Mouse (Mus musculus): ENCODE measurements at regions not wholly inside any gene's neighbourhood (a gene's known extent, or its start where the extent isn't known, plus 50 kb on each side); places are given as distances from the start of the nearest gene placed in this dataset.

GRCm38 (mm10) chr10:96787572-96787946, 170.8 kb downstream of the Btg1 start:
- peak; percentile 16 for DNase-seq

GRCm38 (mm10) chr10:96788352-96789016, 171.7 kb downstream of the Btg1 start:
- DNase-seq = no peak

GRCm38 (mm10) chr10:96797116-96797515, 180.3 kb downstream of the Btg1 start:
- DNase-seq = no peak

DNA sequence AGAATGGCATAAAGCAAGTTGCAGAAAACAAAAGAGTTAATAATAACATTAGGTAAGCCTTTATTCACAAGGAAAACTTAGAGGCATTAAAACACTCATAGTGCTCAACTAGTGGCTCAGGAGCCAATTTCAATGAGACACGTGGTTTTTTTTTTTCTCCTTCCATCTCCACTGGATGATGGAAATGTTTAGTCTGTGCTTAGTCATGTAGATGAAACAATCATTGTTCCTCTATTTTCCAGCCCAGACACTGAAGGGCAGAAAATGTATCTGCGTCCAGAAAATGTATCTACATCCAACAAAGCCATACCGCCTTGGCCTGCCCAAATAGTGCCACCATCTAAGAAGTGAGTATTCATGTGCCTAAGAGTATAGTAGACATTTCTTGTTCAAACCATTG, 184.0 kb downstream of the Btg1 start:
- DNase-seq = no peak

DNA sequence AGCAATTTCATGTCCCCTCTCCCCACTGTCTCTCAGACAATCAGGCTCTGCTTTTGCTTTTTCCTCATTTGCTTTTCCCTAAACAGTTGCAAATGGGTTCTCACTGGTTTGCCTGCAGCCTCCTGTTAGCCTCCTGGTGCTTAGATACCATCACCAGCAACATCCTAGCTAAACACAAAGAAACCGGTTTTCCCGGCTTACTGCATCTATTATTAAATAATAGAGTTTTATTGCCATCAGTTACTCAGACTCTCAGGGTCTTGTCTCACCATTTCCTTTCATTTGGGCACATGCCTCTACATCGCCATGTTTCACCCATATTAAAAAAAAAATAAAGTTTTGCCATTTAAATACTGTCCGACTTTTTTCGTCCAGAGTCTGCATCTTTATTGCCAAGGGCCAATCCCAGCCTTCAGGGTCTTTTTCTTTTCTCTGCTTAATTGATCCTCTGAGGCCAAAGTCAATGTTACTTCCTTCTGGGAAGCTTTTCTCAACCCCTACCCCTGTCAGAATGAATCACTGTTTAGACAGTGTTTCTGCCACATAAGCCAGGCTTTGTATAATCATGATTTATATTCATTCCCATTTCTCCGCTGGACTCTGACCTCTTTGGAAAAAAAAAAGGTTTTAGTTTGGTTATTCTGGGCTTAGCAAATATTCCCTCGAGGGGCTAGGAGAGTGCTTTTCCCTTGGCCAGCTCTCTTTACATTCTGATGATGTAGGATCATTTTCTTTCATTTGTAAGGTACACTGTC, 187.4 kb downstream of the Btg1 start:
- no peak for DNase-seq

DNA sequence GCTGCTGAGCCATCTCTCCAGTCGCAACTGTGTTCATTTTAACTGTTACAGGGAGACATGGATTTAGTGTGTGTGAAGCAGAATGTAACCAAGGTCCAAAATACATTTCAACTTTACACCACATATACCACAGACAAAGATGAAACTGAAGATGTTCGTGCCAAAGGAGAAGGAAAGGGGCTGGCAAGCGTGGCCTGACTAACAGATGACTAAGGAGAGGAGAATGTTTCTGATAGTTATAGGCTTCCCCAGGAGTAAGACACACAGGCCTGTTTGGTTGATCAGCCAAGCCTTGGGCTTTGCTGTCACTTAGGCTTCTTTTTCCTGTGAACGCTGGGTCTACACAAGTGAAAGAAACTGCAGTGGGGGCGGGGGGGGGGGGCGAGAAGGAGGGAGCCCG, 189.8 kb downstream of the Btg1 start:
- DNase-seq = no peak

GRCm38 (mm10) chr10:96821852-96822251, 205.0 kb downstream of the Btg1 start:
- no peak for DNase-seq

GRCm38 (mm10) chr10:96822344-96823335, 205.8 kb downstream of the Btg1 start:
- peak; percentile 18 for DNase-seq

GRCm38 (mm10) chr10:96826234-96826788, 209.5 kb downstream of the Btg1 start:
- no peak for DNase-seq

GRCm38 (mm10) chr10:96827971-96828370, 211.2 kb downstream of the Btg1 start:
- DNase-seq = no peak

DNA sequence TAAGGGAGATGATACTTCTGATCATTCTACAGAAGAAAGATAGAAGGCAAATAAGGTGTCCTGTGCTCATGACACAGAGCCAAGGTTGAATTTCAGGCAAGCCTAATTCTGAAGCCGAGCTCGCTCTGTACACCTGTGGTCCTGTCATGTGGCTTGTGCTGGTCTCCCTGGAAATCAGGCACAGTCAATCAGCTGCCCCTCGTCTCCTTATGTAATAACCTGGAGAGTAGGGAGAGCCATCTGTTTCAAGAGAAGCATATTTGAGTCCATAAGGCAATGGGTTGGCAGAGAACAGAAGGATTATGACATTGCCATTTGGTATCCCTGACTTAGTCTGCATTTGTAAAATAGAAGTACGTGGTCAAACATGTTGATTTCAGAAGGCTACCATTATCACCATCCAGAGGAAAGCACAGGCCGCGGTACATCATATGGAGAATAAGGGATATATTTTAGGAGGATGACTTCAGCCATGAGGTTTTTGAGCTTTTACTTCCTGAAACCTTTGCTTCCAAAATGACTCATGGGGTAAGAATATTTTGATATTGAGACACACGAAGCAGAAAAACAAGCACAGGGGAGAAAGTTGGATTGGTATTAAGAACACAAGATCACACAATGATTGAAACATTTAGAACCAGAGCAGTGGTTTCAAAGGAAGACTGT, 211.9 kb downstream of the Btg1 start:
- no peak for DNase-seq

- DNase-seq = no peak
Observed at GRCm38 (mm10) chr10:96831071-96831470, 214.3 kb downstream of the Btg1 start.

DNA sequence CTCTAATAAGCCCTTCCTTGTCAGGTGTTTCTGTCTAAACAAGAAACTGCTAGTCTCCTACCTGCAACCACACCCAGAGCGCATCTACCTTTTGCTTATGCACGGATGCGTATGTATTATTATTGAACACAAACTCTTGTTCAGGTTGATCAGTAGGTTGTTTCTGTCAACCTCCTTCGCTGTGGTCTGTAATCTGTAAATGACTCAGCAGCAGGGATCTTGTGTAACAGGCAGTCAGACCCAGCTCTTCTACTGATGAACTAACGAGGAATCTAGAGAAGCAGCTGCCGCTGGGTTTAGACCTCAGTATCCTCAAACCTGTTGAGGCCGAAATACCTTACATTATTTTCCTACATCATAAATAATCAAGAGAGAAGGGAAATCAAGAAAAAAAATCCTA, 220.4 kb downstream of the Btg1 start:
- no peak for DNase-seq

- no peak for DNase-seq
Observed at GRCm38 (mm10) chr10:96841128-96841527, 224.3 kb downstream of the Btg1 start.

DNA sequence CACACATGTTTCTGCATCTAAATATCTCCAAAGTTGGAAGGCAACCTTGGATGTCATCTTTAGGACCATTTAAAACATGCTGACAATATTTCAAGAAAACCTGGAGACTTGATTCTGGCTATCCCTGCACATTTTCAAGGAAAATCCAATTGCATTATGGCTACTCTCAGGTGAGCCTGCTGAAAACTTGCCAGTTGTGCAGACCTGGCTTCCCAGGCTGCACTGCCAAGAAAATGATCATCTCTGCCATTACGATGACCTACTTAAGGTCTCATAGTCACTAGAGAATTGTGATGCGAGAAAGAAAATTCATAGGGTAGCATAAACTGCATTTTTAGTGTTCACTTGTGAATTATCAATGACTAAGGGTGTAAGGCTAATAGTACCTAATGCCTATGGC, 225.2 kb downstream of the Btg1 start:
- DNase-seq = no peak

GRCm38 (mm10) chr10:96845906-96846305, 229.1 kb downstream of the Btg1 start:
- DNase-seq = no peak

- DNase-seq = no peak
Observed at GRCm38 (mm10) chr10:96847028-96847427, 230.2 kb downstream of the Btg1 start.

DNA sequence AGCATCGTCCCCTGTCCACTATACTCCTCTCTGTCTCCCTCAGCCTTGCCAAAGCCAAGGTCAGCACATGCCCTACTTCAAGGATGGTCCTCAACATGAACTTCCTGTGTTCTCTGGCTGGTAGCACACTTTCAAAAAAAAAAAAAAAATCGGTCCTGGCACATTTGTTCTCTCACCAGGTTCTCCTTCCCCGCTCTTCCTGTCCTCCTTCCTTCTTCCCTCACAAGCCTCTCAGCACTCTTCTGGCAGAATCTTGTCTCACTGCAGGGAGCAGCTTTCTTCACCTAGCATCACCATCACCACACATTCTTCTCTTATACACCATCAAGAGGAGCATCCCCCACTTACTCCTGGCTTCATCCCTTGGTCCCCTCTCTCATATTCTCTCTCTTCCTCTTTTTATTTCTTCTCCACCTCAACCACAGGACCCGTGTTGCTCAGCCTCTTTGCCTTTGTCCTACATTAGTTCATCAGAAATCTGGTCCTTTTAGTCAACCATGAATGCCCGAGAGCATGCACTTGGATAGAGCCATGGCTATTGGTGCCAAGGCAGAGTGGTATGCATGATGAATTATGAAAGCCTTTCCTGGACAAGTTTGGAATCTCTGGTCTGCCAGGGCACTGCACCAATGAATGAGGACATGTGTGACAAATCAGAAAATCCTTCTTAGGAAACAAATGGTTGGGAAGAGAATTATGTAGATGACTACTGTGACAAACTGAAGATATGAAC, 230.8 kb downstream of the Btg1 start:
- no peak for DNase-seq

GRCm38 (mm10) chr10:96848496-96848895, 231.7 kb downstream of the Btg1 start:
- no peak for DNase-seq

DNA sequence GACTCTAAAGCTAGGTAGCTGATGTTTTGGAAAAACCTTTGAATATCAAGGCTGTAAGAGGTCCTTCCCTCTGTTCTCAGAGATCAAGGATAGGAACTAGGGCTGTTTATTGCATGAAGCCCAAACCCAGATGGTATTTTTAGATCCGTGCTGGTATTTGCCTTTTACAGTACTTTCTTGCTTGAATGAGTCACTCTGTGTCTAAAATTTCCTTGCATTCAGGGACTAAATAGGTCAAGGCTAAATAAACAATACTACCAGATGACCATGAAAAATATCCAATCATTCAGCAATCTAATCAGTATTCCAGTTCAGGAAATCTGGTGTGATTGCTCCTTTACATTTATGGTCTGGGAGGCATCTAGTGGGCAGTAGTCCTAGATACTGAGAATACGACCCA, 243.6 kb downstream of the Btg1 start:
- DNase-seq = no peak

GRCm38 (mm10) chr10:96863230-96863629, 246.4 kb downstream of the Btg1 start:
- DNase-seq = no peak

DNA sequence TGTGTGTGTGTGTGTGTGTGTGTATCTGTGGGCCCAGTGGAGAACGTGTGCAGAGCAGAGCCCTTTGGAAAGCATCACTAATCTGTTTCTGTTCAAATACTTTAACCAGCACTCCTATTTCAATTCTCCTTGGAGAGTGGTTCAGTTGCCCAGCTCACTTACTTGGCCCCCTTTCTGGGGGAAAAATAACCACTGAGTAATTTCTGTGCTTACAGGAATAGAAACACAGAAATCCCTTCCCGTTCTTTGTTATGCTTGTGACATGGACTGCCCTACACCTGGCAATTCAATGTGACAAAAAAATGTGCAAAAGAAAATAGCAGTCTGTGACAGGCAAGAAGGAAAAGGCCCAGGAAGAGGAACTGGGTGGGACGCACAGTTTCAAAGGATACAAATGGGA, 249.7 kb downstream of the Btg1 start:
- DNase-seq = no peak
